Mouse (Mus musculus): ENCODE measurements around the gene Zfp286.

GRCm38 (mm10) chr11:62776510-62776909 is 12.8 kb downstream of the Zfp286 start:
- TF ChIP-seq POLR2AphosphoS2 (IDR thresholded peaks at IDR 0.05; ENCODE audit: insufficient read length, low read depth) = no peak
- no peak for TF ChIP-seq POLR2A (IDR thresholded peaks at IDR 0.05; ENCODE audit: insufficient read length, low read depth)
- no peak for TF ChIP-seq USF1 (IDR thresholded peaks at IDR 0.05; ENCODE audit: low read depth)
- no peak for TF ChIP-seq TCF12 (IDR thresholded peaks at IDR 0.05; ENCODE audit: insufficient read depth, poor library complexity, severe bottlenecking)
- no peak for TF ChIP-seq E2F4 (IDR thresholded peaks at IDR 0.05; ENCODE audit: insufficient read depth)
- no peak for TF ChIP-seq MYOD1 (IDR thresholded peaks at IDR 0.05; ENCODE audit: control insufficient read depth in 1 of 3, insufficient read length in 2 of 3, low read depth in 2 of 3)
- TF ChIP-seq MAX (IDR thresholded peaks at IDR 0.05; ENCODE audit: low read depth) = no peak
